Mouse (Mus musculus) kidney, embryonic 15.5 days (tissue): Measurements from ENCODE around the gene Akt1. TPM values are rescaled to one million over a fixed set of nuclear protein-coding genes. Genes with fewer than 3 reads are reported as not detected.

ENCODE experiments used
- ATAC-seq: fragments of 200-750 bp; cut with Nextera tagmentation; replicated peaks from 2 replicates; pipeline ENCODE4 v1.8.0; 2017; ENCODE audit warnings: moderate TSS enrichment; ENCODE audit not compliant: low FRiP score
- H3K27ac ChIP-seq: fragments of 300-500 bp; sonication (generic); 2 replicates; pipeline ENCODE4 v1.5.1; 2015; ENCODE audit warnings: mild to moderate bottlenecking, inconsistent platforms
- H3K27me3 ChIP-seq: fragments of 300-500 bp; sonication (generic); 2 replicates; pipeline ENCODE4 v1.6.1; 2015; ENCODE audit warnings: inconsistent platforms
- H3K36me3 ChIP-seq: fragments of 300-500 bp; sonication (generic); 2 replicates; pipeline ENCODE4 v1.6.1; 2015; ENCODE audit warnings: inconsistent platforms
- H3K4me1 ChIP-seq: fragments of 300-500 bp; sonication (generic); 2 replicates; pipeline ENCODE4 v1.6.1; 2015; ENCODE audit warnings: inconsistent platforms
- H3K4me2 ChIP-seq: fragments of 300-500 bp; sonication (generic); 2 replicates; pipeline ENCODE4 v1.6.1; 2015; ENCODE audit warnings: moderate library complexity, mild to moderate bottlenecking, inconsistent platforms
- H3K4me3 ChIP-seq: fragments of 300-500 bp; sonication (generic); replicated peaks from 2 replicates; pipeline ENCODE4 v1.5.1; 2015; ENCODE audit warnings: mild to moderate bottlenecking, inconsistent platforms
- H3K9ac ChIP-seq: fragments of 300-500 bp; sonication (generic); 2 replicates; pipeline ENCODE4 v1.6.1; 2015; ENCODE audit warnings: mild to moderate bottlenecking, inconsistent platforms
- H3K9me3 ChIP-seq: fragments of 300-500 bp; sonication (generic); replicated peaks from 2 replicates; pipeline ENCODE4 v1.6.1; 2016; ENCODE audit warnings: inconsistent platforms
- WGBS: fragments of 180-500 bp; shearing (Covaris S2); methylation state at CpG from one replicate; pipeline ENCODE4 v1.1.7; 2015; ENCODE audit warnings: mixed read lengths; 5-methylcytosine and 5-hydroxymethylcytosine counted together
- polyA plus RNA-seq: library from polyadenylated mRNA; unstranded; fragments of >200 nt; fragmentation: Nextera tagmentation; extraction: Ambion mirVana; gene quantifications from 2 replicates; pipeline ENCODE4 v1.2.1, GENCODE M21; 2015

Gene Akt1
- polyA plus RNA-seq, 1 experiment from 2014 or later = 53.7 TPM

DNA sequence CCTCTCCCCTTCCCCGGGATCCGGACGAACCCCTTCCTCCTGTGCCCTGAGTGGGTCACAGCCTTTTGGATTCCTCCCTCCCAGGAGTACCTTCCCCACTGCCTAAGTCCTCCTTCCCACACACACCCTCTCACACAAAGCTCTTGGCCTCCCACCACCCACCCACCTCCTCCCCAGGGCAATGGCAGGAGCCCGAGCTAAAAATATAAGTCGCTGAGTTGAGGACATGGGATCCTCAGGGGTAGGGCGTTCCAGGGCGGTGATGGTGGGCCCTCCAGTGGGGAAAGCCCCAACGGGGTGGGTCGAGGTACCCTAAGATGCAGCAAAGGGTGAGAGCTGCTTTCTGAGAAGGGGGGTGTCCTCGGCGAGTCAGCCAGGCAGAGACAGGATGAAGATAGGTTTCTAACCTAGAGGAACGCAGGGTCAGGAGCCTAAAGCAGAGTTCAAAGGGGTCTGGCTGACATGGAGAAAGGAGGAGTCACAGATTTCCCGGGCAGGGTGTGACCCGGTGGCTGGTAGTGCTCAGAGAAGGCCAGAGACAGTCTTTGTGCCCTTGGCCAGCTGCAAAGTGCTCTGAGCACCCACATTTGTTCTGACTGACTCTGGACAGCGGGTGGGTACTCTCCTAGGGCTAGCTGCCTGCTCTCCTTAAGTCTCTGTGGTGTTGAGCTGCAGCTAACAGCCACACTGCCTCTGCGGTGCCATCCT, 54.2 kb downstream of the Akt1 start:
- peak; percentile 9; the same call in 1 of the 2 replicates for ATAC-seq
- Histone ChIP-seq H3K4me2 (peak overlapping the region; percentile 99), H3K27me3 (peaks cover 40% of the 10 kb centered on the region), H3K4me3 (peak overlapping the region; percentile 54), H3K27ac (no peak overlapping the region), H3K36me3 (no peaks in the 10 kb centered on the region), H3K4me1 (peaks cover 43% of the 10 kb centered on the region), H3K9me3 (no peaks in the 10 kb centered on the region), H3K9ac (peak overlapping the region; percentile 66)
- 12% methylated on average over 16 of the region's 16 CpGs for WGBS

DNA sequence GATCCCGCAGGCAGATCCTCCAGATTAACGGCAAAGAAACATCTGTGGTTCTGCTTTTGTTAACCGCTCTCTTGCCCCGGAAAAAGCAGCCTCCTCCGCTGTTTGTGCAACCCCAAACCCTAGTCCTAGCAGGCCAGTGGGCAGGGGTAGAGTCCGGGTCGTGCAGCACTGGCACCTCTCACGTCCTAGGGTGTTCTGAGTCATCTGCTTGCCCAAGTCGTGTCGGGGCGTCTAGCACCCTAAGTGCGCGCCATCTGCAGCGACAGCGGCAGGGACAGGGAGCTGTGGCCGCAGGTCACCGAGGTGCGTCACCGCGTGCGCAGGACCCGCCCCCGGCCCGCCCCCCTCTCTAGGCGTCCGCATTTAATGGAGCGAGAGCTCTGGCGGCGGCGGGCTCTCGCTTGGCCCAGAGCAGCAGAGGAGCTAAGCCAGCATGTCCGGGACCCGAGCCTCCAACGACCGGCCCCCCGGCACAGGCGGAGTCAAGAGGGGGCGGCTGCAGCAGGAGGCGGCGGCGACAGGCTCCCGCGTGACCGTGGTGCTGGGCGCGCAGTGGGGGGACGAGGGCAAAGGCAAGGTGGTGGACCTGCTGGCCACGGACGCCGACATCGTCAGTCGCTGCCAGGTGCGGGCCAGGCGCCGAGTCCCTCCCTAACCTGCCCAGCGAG, 54.9 kb downstream of the Akt1 start, which contains the start of gene Adssl1:
TSS of gene Adssl1 (plus strand) at position 360 of the 668 bp plus-strand sequence.
- peak; percentile 74 for ATAC-seq
- H3K4me3 ChIP-seq = peak within 1 kb of the TSS; percentile 54
- H3K9me3 ChIP-seq = no peaks in the 10 kb centered on the region
- peak within 1 kb of the TSS; percentile 99 for H3K4me2 ChIP-seq
- H3K27ac ChIP-seq = peak within 1 kb of the TSS; percentile 29; the same call in 1 of the 2 replicates
- 1% methylated on average over 37 of the region's 56 CpGs for WGBS
- no peaks in the 10 kb centered on the region for H3K36me3 ChIP-seq
- H3K9ac ChIP-seq = peak within 1 kb of the TSS; percentile 66
- peaks cover 40% of the 10 kb centered on the region for H3K27me3 ChIP-seq
- peaks cover 43% of the 10 kb centered on the region for H3K4me1 ChIP-seq

- Histone ChIP-seq H3K9me3 (no peaks in the 10 kb centered on the region), H3K36me3 (no peaks in the 10 kb centered on the region), H3K4me2 (peak overlapping the region; percentile 99), H3K27me3 (peaks cover 40% of the 10 kb centered on the region), H3K4me1 (peaks cover 41% of the 10 kb centered on the region), H3K27ac (peak overlapping the region; percentile 29; the same call in 1 of the 2 replicates), H3K9ac (no peak overlapping the region), H3K4me3 (peak overlapping the region; percentile 54)
- WGBS = 18% methylated on average over 13 of the region's 13 CpGs
- ATAC-seq = peak; percentile 17
Observed at GRCm38 (mm10) chr12:112618981-112619685, 55.6 kb downstream of the Akt1 start.

DNA sequence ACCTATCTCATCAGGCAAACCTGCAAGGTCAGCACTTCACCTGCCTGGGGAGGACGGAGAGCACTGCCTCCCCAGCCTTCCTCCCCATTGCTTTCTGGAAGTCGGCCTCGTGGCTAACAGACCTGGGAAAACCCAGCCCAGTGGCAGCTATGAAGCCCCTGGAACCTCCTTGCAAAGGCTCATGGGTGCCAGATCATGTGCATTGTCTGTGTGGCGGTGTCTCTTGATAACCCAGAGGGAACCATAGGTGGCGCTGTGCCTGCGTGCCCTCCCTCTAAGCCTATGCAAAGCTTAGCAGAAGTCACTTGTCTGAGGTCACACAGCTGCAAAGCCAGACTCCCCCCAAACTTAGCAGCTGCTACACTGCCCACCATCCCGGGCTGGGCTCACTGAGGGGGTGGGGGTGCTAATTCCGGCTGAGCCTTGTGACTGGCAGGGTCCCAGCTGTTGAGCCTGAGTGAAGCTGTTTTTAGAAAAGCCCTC, 56.7 kb downstream of the Akt1 start:
- Histone ChIP-seq H3K9ac (no peak overlapping the region), H3K36me3 (no peaks in the 10 kb centered on the region), H3K9me3 (no peaks in the 10 kb centered on the region), H3K4me3 (no peak overlapping the region), H3K4me1 (peaks cover 35% of the 10 kb centered on the region), H3K27me3 (peaks cover 37% of the 10 kb centered on the region), H3K27ac (peak overlapping the region; percentile 14; the same call in 1 of the 2 replicates), H3K4me2 (no peak overlapping the region)
- peak; percentile 22 for ATAC-seq
- 22% methylated on average over 8 of the region's 8 CpGs for WGBS

GRCm38 (mm10) chr12:112617184-112617583, 57.5 kb downstream of the Akt1 start:
- no peaks in the 10 kb centered on the region for H3K9me3 ChIP-seq
- H3K4me3 ChIP-seq = no peak overlapping the region
- H3K4me1 ChIP-seq = peaks cover 35% of the 10 kb centered on the region
- H3K9ac ChIP-seq = no peak overlapping the region
- no peak overlapping the region for H3K27ac ChIP-seq
- no peak overlapping the region for H3K4me2 ChIP-seq
- 85% methylated on average over 11 of the region's 11 CpGs for WGBS
- ATAC-seq = no peak
- 0 out of 2 replicates have a peak, but pooled peaks cover under 1% of the 10 kb centered on the region for H3K36me3 ChIP-seq
- peaks cover 33% of the 10 kb centered on the region for H3K27me3 ChIP-seq

DNA sequence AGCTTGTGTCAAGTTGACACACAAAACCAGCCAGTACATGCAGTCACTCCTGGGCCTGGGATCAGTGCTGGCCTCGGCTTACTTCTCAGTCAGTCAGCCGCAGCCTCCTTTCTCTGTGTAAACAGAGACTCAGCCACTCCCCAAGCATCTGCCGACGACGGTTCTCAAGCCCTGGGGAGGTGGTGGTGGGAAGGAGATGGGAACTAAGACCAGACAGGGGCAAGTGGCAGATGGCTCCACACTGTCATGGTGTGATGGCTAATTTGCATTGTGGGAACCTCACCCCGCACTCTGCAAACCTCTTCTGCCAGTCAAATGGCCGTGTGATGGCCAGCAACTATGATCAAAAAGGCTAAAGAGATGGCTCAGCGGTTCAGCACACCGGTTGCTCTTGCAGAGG, 58.0 kb downstream of the Akt1 start:
- peaks cover 29% of the 10 kb centered on the region for H3K27me3 ChIP-seq
- peaks cover 5% of the 10 kb centered on the region; the same call in 1 of the 2 replicates for H3K36me3 ChIP-seq
- H3K4me1 ChIP-seq = peaks cover 35% of the 10 kb centered on the region
- no peak overlapping the region for H3K4me2 ChIP-seq
- H3K4me3 ChIP-seq = no peak overlapping the region
- ATAC-seq = no peak
- H3K9me3 ChIP-seq = no peaks in the 10 kb centered on the region
- H3K27ac ChIP-seq = no peak overlapping the region
- no peak overlapping the region for H3K9ac ChIP-seq
- WGBS = 46% methylated on average over 9 of the region's 9 CpGs

DNA sequence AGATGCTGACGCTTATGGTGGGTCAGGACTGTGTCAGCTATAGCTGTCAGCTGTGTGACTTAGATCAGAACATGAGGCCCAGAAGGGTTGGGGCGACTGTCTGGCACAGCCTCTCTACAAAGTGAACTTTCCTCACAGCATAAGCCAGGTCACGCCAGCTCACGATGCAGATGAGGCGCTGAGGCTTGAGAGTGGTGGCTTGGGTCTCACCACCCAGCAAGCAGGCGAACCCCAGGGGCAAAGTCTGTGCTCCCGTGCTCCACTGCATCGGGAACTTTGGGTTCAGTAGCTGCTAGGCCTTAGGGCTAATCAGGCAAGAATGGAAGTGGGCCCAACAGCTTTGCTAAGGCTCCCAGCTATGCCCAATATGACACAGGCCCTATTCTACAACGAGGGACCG, 65.7 kb downstream of the Akt1 start:
- Histone ChIP-seq H3K36me3 (peaks cover 34% of the 10 kb centered on the region), H3K9ac (no peak overlapping the region), H3K4me2 (no peak overlapping the region), H3K9me3 (no peaks in the 10 kb centered on the region), H3K27me3 (no peaks in the 10 kb centered on the region), H3K27ac (no peak overlapping the region), H3K4me3 (no peak overlapping the region), H3K4me1 (peaks cover 10% of the 10 kb centered on the region)
- ATAC-seq = no peak
- WGBS = 87% methylated on average over 10 of the region's 10 CpGs

GRCm38 (mm10) chr12:112606998-112607397, 67.7 kb downstream of the Akt1 start:
- H3K4me1 ChIP-seq = peaks cover 10% of the 10 kb centered on the region
- H3K36me3 ChIP-seq = peaks cover 47% of the 10 kb centered on the region
- H3K9ac ChIP-seq = no peak overlapping the region
- no peak for ATAC-seq
- H3K27ac ChIP-seq = no peak overlapping the region
- H3K27me3 ChIP-seq = no peaks in the 10 kb centered on the region
- 77% methylated on average over 6 of the region's 6 CpGs for WGBS
- H3K4me2 ChIP-seq = no peak overlapping the region
- H3K4me3 ChIP-seq = no peak overlapping the region
- H3K9me3 ChIP-seq = no peaks in the 10 kb centered on the region

- H3K36me3 ChIP-seq = peaks cover 41% of the 10 kb centered on the region
Observed at GRCm38 (mm10) chr12:112605766-112606165, 68.9 kb downstream of the Akt1 start.

GRCm38 (mm10) chr12:112604709-112605649, 69.7 kb downstream of the Akt1 start:
- H3K27me3 ChIP-seq = no peaks in the 10 kb centered on the region
- H3K36me3 ChIP-seq = peaks cover 33% of the 10 kb centered on the region; the same call in 1 of the 2 replicates
- peak; percentile 75 for ATAC-seq
- no peak overlapping the region for H3K9ac ChIP-seq
- no peak overlapping the region for H3K4me3 ChIP-seq
- H3K4me2 ChIP-seq = no peak overlapping the region
- peaks cover 10% of the 10 kb centered on the region for H3K4me1 ChIP-seq
- no peaks in the 10 kb centered on the region for H3K9me3 ChIP-seq
- 60% methylated on average over 20 of the region's 20 CpGs for WGBS
- H3K27ac ChIP-seq = no peak overlapping the region

More at GRCm38 (mm10) chr12:112605766-112606165, 68.9 kb downstream of the Akt1 start:
- Histone ChIP-seq H3K27me3 (no peaks in the 10 kb centered on the region), H3K9me3 (no peaks in the 10 kb centered on the region), H3K4me2 (no peak overlapping the region), H3K9ac (no peak overlapping the region), H3K4me1 (peaks cover 10% of the 10 kb centered on the region), H3K4me3 (no peak overlapping the region), H3K27ac (no peak overlapping the region)
- WGBS = 48% methylated on average over 6 of the region's 6 CpGs
- peak; percentile 60 for ATAC-seq

GRCm38 (mm10) chr12:112604022-112604421, 70.7 kb downstream of the Akt1 start:
- peaks cover 10% of the 10 kb centered on the region for H3K4me1 ChIP-seq
- H3K4me2 ChIP-seq = no peak overlapping the region
- no peak overlapping the region for H3K4me3 ChIP-seq
- no peaks in the 10 kb centered on the region for H3K27me3 ChIP-seq
- WGBS = 78% methylated on average over 5 of the region's 5 CpGs
- no peaks in the 10 kb centered on the region for H3K9me3 ChIP-seq
- peaks cover 27% of the 10 kb centered on the region; the same call in 1 of the 2 replicates for H3K36me3 ChIP-seq
- no peak overlapping the region for H3K27ac ChIP-seq
- ATAC-seq = no peak
- no peak overlapping the region for H3K9ac ChIP-seq
